ENCODE assay signal across 21 mouse cellular contexts in genomic region chr14:45322450-45322849, GRCm38 (mm10).
"Had no signal": no experiment of that assay in that cellular context is flagged by ENCODE, and none has a peak within 500 bp of the region (broad histone marks: within the 10 kb centered on the region; RNA-seq: fewer than 3 reads in every experiment).

No protein-coding gene starts in this region.

- H3K36me3 ChIP-seq: kidney, embryonic 15.5 days; limb, embryonic 12.5 days; limb, embryonic 15.5 days; midbrain, embryonic 12.5 days; midbrain, embryonic 15.5 days; neural tube, embryonic 12.5 days; neural tube, embryonic 15.5 days; stomach, embryonic 15.5 days had no signal

- H3K27ac ChIP-seq: kidney, embryonic 15.5 days; left cerebral cortex, adult 2 months; limb, embryonic 12.5 days; limb, embryonic 15.5 days; midbrain, embryonic 12.5 days; midbrain, embryonic 15.5 days; neural tube, embryonic 12.5 days; neural tube, embryonic 15.5 days; stomach, embryonic 15.5 days had no signal

- H3K9me3 ChIP-seq: kidney, embryonic 15.5 days; limb, embryonic 12.5 days; limb, embryonic 15.5 days; midbrain, embryonic 12.5 days; midbrain, embryonic 15.5 days; neural tube, embryonic 12.5 days; neural tube, embryonic 15.5 days; stomach, embryonic 15.5 days had no signal

- H3K27me3 ChIP-seq: kidney, embryonic 15.5 days; limb, embryonic 12.5 days; midbrain, embryonic 15.5 days; neural tube, embryonic 15.5 days; stomach, embryonic 15.5 days had no signal

- DNase-seq: kidney, adult 11 months; kidney, adult 8-10 months; kidney, postnatal 10 days; kidney, postnatal 36 days; layer of hippocampus, postnatal 36 days; lung, adult 18-20 months; lung, postnatal 14 days; lung, postnatal 4 days; right cerebral cortex, postnatal 14 days; right cerebral cortex, postnatal 4 days; spleen, adult 18-20 months; thymus, postnatal 25 days had no signal

- H3K4me3 ChIP-seq: kidney, embryonic 15.5 days; left cerebral cortex, adult 2 months; limb, embryonic 12.5 days; limb, embryonic 15.5 days; midbrain, embryonic 12.5 days; midbrain, embryonic 15.5 days; neural tube, embryonic 12.5 days; neural tube, embryonic 15.5 days; stomach, embryonic 15.5 days had no signal

- H3K4me1 ChIP-seq: stomach, embryonic 15.5 days had no signal

- H3K9ac ChIP-seq: kidney, embryonic 15.5 days; limb, embryonic 12.5 days; limb, embryonic 15.5 days; midbrain, embryonic 12.5 days; midbrain, embryonic 15.5 days; neural tube, embryonic 12.5 days; neural tube, embryonic 15.5 days; stomach, embryonic 15.5 days had no signal

- H3K4me2 ChIP-seq: kidney, embryonic 15.5 days; limb, embryonic 12.5 days; limb, embryonic 15.5 days; midbrain, embryonic 12.5 days; midbrain, embryonic 15.5 days; neural tube, embryonic 12.5 days; neural tube, embryonic 15.5 days; stomach, embryonic 15.5 days had no signal

- ATAC-seq: midbrain, embryonic 15.5 days had no signal
